Mouse (Mus musculus) MN1 (cell line): ENCODE measurements at regions not wholly inside any gene's neighbourhood (a gene's known extent, or its start where the extent isn't known, plus 50 kb on each side); places are given as distances from the start of the nearest gene placed in this dataset.

Experiments used
- DNase-seq: peaks from one replicate; pipeline ENCODE4 v3.0.0-alpha.2; 2016; ENCODE audit warnings: low spot score

DNA sequence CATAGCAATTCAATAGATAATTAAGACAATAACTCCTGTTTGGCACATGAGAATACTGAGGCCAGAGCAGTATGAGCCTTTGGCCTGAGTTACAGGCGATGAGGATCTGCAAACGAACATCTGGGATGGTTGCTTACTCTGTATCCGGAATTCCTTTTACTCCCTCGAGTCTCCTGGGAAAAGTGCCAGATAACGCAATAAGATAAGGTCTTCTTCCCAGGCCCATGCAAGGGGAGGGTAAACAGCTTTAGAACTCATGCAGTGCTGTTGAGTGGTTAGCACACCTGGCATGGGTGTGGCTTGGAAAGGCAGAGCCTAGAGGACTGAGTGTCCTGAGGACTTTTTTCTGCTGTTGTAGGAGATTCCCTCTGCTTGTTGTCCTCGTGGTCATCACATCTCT, 598.2 kb downstream of the 9430069I07Rik start:
- no peak for DNase-seq

DNA sequence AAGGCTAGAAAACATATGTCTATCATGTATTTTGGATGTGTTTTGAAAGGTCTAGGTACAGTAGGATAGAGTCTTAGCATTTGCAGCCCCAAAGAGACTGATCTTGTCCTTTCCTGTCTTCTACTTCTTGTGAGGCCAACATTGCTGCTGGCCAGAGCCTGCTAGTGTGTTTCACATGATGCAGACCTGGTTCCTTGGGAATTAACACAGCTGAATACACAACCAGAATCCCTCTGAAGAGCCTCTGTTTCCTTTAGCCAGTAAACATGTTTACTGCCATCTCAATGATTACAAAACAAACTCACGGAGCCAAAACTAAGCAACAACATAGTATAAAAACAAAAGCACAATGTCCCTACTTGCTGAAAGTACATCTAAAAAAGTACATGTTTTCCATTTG, 598.9 kb downstream of the 9430069I07Rik start:
- no peak for DNase-seq
